Mouse (Mus musculus) c-Kit-positive CD71-positive TER-119-negative erythroid progenitor cells, embryonic 14.5 days (primary cell): Measurements from ENCODE around the gene B4gat1.
A peak's percentile ranks its signal among the peaks of the same experiment; 100 is the strongest.

ENCODE experiments used
- DNase-seq: peaks from one replicate; pipeline ENCODE4 v3.0.0-alpha.2; 2013; ENCODE audit warnings: low read depth

Gene B4gat1

DNA sequence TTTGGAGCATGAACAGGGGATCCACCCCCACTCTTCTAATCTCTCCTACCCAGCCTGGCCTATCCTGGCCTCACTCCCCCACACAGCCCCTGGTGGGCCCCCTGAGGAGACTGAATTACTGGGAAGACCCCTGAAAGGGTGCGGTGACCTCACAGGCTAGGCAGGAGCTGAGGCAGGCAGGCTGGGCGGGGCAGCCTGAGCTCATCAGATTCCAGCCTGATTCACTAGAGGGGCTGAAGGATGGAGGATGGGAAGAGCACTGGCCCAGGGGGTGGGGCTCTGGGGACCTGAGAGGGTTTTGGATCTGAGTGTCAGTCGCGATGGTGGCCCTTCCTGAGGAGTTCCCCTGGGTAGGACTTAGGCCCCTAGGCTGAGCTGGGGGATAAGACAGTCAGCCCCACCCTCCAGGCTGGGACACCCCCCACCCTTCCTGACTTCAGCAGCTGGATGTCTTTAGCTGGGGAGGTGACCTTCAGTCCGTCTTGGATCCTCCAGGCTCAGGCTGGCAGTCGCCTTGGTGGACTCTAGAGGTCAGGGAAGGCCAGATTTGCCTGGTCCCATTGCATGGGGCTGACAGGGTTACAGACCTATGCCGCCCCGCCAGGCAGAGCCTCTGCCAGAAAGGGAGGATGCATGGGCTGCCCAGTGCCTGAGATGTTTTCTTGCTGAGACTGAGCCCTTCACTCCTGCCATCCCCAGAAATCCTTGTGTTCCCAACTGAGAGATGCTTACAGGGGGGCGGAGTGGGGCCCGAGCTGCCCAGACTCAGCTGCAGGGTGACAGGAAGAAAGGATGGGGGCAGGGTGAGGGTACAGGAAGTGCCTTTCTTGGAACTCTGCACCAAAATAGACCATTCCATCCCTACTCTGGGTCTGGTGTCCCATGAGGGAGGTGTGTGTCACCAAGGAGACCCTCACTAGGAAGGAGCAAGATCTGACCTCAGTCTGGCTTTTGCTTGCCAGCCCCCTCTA, 20.5 kb downstream of the B4gat1 start:
- no peak for DNase-seq

- DNase-seq = no peak
Observed at GRCm38 (mm10) chr19:5060365-5061330, 22.0 kb downstream of the B4gat1 start.

DNA sequence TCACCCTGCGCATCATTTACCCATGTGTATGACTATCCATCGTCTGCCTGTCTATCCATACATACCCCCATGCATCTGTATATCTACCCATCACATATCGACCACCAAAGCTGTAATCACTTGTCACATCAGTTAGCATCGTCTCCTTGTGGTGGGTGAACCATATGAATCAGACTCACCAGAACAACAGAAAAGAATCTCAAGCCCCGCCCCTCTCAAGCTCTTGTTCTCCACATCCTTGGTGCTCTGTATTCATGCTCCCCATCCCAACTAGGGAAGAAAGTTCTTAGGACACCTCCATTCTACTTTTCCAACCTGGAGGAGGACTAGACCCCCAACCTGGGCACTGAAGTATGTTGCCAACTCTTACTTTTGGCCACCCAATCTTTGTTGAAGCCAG, 23.4 kb downstream of the B4gat1 start:
- DNase-seq = no peak

DNA sequence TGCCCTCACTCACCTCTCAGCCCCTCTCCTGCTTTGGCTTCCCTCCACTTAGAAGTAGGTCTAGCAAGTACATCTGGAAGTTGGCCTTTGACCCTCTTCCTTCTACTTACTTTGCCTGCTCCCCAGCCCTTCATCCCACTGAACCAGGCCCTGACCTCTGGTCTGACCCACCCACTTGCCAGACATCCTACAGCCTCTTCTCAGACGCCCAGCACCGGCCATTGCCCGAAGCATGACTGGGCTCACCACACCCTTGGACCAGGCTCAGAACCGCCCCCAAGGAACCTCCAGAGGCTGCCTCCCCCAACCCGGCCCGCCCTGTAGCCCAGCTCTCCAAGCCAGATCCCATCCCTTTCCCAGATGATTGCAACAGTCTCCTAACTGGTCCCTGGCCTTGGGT, 23.8 kb downstream of the B4gat1 start:
- DNase-seq = no peak

GRCm38 (mm10) chr19:5065104-5065503, 26.5 kb downstream of the B4gat1 start:
- DNase-seq = no peak

GRCm38 (mm10) chr19:5067040-5067799, 28.6 kb downstream of the B4gat1 start:
- DNase-seq = peak; percentile 85

- no peak for DNase-seq
Observed at GRCm38 (mm10) chr19:5067867-5068569, 29.4 kb downstream of the B4gat1 start, which contains the start of gene Cd248. TSS of gene Cd248 (plus strand) at chr19:5068078.

DNA sequence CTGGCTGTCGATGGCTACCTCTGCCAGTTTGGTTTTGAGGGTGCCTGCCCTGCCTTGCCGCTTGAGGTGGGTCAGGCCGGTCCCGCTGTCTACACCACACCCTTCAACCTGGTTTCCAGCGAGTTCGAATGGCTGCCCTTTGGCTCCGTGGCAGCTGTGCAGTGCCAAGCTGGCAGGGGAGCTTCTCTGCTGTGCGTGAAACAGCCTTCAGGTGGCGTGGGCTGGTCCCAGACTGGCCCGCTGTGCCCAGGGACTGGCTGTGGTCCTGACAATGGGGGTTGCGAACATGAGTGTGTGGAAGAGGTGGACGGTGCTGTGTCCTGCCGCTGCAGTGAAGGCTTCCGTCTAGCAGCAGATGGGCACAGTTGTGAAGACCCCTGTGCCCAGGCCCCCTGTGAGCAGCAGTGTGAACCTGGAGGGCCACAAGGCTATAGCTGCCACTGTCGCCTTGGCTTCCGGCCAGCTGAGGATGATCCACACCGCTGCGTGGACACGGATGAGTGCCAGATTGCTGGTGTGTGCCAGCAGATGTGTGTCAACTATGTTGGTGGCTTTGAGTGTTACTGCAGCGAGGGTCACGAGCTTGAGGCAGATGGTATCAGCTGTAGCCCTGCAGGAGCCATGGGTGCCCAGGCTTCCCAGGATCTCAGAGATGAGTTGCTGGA, 30.1 kb downstream of the B4gat1 start:
- no peak for DNase-seq

GRCm38 (mm10) chr19:5069486-5069885, 30.9 kb downstream of the B4gat1 start:
- DNase-seq = no peak

GRCm38 (mm10) chr19:5069978-5070377, 31.4 kb downstream of the B4gat1 start:
- DNase-seq = no peak

- DNase-seq = no peak
Observed at GRCm38 (mm10) chr19:5071077-5071476, 32.5 kb downstream of the B4gat1 start.

DNA sequence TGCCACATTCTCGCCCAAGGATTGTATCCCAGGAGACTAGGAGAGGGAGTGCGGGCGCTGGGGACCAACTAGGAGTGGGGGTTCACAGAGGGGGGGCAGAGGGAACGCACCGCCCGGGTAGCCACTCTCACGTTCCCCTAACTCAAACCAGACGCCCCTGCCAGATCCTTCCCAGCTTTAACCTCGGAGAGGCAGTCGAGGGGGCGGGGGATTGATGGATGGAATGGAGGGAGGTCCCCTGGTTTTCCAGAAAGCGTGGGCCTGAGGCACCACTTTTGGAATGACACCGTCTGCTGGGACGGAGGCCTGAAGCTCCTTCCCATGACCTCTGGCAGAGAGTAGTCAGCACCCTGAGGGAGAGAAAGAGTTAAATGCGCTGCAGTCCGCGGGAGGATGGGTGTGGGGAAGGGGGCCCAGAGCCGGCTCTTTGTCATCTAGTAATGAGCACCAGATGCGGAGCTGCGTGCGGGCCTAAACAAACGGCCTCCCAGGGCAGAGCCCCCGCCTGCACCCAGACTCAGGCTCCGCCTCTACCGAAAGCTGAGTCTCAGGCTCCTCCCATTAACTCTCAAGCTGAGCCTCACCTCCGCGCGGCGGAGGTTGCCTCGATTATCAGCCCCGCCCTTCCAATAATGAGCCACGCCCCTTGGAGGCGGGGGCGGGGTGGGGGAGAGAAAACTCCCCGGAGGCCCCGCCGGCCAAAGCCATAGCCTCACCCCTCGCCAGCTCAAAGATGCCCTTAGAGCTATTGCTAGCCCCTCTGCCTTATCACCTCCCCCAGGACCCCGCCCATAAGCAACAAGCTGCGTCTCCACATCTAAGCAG, 33.1 kb downstream of the B4gat1 start:
- DNase-seq = peak; percentile 94

DNA sequence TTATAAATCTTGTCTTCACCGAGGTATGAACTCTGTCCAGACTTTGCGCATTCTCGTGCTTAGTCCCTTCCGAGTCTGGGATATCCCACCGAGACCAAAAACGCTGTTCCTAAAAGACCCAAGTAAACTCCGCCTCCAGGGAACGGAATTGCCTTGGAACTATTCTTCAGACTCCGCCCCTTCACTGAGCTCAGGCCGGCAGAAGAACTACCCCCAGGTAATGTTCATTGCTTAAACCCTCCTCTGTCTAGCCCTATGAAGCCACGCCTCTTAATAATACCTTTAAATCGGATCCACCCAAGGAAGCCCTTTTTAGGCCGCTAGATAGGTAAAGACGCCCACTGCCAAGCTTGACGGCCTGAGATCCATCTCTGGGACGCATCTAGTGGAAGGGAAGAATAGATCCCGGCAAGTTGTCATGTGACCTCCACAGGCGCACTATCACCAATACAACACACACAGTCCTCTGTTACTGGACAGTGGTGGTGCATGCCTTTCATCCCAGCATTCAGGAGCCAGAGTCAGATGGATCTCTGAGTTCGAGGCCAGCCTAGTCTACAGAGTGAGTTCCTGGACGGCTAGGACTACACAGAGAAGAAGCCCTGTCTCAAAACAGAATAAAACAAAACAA, 33.9 kb downstream of the B4gat1 start:
- no peak for DNase-seq

DNA sequence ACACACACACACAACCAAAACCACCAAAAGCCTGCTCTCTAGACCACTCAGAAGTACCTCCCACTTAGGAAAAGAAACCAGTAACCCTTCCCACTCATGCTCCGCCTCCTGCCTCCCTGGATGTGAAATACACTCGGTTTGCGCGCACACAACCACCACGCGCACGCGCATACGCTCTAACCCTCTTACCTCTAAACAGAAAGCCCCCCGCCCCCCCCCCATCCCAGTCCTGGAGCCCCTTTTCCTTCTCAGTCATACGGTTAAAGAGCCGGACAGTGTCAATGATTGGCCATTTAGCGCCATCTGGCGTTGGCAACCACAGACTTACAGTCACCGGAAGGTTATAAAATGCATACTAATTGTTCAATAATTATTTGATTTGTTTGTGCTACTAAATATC, 34.4 kb downstream of the B4gat1 start:
- DNase-seq = no peak

DNA sequence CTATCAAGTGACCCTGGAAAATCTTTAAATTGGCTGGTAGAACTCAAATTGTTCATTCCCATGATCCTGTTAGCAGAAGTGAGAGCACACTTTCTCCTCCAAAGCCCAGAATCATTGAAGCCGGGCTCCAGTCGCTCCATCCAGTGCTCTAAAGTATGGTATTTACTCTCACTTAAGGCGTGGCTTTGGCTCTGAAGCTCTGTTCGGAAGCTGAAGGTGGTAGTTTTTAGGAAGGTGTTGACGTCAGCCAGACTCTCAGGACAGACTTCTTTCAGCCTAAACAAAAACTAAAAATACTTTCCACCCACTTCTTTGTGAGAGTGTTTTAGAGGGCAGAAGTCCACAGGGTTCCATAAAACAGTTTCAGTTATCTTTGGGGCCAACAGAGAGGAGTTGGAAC, 34.9 kb downstream of the B4gat1 start:
- no peak for DNase-seq

GRCm38 (mm10) chr19:5079279-5079678, 40.7 kb downstream of the B4gat1 start:
- no peak for DNase-seq

- no peak for DNase-seq
Observed at GRCm38 (mm10) chr19:5082005-5082404, 43.4 kb downstream of the B4gat1 start.

- DNase-seq = no peak
Observed at GRCm38 (mm10) chr19:5082596-5082995, 44.0 kb downstream of the B4gat1 start.
